Mouse (Mus musculus) urinary bladder, postnatal 14 days (tissue): ENCODE data around the gene Rhag.

Experiments used
- DNase-seq: peaks from one replicate; pipeline ENCODE4 v3.0.0; 2021; ENCODE audit warnings: low spot score

Rhag gene

DNA sequence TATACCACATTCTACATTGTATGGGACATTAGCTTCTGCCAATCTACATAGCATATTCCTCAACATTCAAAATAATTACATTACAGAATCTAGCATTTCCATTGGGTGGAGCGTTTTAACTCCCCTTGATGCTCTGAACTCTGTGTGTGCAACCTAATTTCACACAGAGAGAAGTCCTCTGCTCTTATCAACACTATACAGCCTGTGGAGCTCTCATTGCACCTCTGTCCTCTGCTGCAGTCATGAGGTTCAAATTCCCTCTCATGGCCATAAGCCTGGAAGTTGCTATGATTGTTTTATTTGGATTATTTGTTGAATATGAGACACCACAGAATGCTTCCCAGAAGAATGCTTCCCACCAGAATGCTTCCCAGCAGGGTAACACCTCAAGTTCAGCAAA lies at the start of gene Rhag:
Gene Rhag, plus strand, starts transcription at position 193 of the 400 bp plus-strand sequence.
- DNase-seq = no peak

- no peak for DNase-seq
Observed at GRCm38 (mm10) chr17:40763662-40764061, 47.3 kb upstream of the Rhag start.

DNA sequence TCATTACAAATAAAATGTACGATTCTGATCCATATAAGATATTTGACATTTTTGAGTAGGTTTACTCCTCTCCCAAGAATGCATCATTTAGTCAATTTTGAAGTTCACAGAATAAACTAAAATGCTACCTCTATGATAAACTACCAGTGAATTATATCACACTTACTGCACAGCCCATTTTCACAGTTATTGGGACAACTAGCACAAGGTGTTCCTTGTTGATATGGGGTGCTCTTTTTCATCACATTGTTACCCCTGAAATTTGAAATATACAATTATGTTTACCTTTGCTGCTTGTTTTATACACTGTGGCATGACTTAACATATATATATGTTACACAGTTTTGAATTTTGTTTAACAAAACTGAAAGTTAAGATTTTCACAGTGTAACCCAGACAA lies 43.8 kb upstream of the Rhag start:
- DNase-seq = no peak

GRCm38 (mm10) chr17:40789877-40790276 lies 21.0 kb upstream of the Rhag start:
- no peak for DNase-seq

- peak; percentile 14 for DNase-seq
Observed at GRCm38 (mm10) chr17:40793921-40794854, 16.7 kb upstream of the Rhag start.

DNA sequence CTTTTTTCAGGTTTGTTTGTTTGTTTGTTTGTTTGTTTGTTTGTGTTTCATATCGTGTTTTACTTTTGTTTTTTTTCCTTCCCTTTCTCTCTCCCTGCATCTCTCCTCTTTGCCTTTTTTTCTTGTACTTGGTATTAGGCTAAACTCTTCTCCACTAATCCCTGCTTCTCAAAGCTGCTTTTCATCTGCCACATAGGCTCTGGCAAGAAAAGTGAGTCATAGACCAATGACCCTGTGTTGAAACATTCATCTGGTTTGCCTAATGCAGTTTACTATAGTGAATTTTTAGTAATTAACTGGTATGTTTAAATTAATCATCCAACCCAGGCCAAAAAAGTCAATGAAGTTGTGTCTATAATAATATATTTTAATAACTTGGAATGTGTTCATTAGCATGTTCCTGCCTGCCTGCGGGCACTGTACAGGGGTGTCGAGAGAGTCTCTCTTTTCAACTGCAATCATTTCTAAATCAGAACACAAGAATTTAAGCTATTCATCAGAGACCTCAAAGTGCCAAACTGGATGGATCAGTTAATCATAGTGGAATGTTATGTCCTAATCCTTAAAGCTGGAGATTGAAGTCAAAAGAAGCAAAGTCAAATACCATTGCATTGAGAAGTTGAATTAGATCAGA lies 8.1 kb upstream of the Rhag start:
- DNase-seq = no peak

DNA sequence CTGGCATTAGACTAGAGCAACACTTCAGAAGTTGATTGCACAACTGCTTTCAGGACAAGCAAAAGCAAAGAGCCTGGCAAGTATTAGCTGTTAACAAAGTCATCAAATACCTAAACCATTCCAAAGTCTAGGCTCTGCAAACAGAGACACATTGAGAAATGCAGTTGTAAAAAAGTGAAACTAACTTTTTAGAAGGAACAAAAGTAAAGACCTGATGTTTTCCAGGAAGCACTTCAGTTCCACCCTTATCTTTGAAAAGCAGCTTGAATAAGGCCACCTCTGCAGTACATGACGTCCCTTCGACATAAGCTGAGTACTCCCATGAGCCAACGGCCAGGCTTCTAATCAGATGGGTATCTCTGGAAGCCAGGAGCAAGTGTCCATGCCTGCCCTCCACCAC lies 4.4 kb upstream of the Rhag start:
- DNase-seq = peak; percentile 3

GRCm38 (mm10) chr17:40806953-40807572 lies 3.9 kb upstream of the Rhag start, which contains the start of gene Crisp2:
Gene Crisp2 (minus strand): TSS chr17:40807003.
- DNase-seq = no peak

GRCm38 (mm10) chr17:40808071-40808470 lies 2.9 kb upstream of the Rhag start:
- DNase-seq = no peak

DNA sequence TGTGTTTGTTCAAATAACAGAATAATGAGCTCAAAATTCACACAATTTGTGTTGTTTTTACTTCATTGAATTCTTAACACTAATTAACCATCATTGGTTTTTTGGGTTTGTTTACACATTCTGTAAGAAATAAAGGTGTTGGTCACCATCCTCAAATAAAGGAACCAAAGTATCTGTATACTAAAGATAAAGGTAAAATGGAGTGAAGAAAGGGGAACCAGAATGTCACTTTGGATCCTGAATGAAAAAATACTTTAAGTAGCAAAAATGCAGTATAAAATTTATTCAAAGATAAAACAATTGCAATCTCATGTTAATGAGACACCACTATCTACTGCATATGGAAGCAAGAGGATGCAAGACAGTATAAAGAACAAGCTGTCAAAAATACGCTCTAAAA lies 634 bp downstream of the Rhag start:
- DNase-seq = no peak

DNA sequence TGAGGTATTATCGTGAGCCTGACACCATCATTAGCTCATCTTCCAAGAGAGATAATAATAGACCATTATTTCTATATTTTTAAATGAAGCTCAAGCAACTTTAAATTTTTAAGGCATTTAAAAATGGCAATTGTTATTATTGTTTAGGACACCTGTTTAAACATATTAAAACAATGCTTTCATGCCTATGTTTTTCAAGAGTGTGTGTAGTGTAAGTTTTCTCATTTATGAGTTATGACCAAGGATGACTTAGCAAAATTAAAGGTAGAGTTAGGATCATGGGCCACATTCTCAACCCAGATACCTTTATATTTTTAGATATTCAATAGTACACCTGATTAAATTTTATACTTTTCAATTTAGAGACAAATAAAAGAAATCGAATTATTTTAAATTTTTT lies 1.3 kb downstream of the Rhag start:
- no peak for DNase-seq

GRCm38 (mm10) chr17:40817340-40817943 lies 6.5 kb downstream of the Rhag start:
- DNase-seq = no peak

GRCm38 (mm10) chr17:40821477-40821876 lies 10.6 kb downstream of the Rhag start:
- peak; percentile 15 for DNase-seq

- DNase-seq = peak; percentile 16
Observed at GRCm38 (mm10) chr17:40823817-40824216, 12.9 kb downstream of the Rhag start.

GRCm38 (mm10) chr17:40824549-40824948 lies 13.6 kb downstream of the Rhag start:
- DNase-seq = peak; percentile 54

DNA sequence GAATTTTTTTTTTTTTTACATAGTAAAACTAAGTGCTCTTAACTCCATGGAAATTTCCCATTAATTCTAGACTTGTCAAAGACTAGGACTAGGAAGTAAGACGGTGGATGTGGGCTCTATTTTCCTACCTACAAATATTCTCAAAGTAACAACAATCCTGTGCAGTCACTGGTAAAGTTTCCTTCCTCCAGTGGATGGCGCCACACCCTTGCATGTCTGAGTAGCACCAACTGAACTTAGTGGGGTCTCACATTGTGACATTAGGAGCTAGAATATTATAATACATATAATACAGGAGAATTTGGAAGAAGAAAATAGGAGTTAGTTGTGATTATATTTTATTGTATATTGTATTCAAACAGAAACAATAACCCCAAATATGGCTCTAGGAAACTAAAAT lies 20.9 kb downstream of the Rhag start:
- no peak for DNase-seq

GRCm38 (mm10) chr17:40837308-40837707 lies 26.4 kb downstream of the Rhag start:
- DNase-seq = peak; percentile 25

DNA sequence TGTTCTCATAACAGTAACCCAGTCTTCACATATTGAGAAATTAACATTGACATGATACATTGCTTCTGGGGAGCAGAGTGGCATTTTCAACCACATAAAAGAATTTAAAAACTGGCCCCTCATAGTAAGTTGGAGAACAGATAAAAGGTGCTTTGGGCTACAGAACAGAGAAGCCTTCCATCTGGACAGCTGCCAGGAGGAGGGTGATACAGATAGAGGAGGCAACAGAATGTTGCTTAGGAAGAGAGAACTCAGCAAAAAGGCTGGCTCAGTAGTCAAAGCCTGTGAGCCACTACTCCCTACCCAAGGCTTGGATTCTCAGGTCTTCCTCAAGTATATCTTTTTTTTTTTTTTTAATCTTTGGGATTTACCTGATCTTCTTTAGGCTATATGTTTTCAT lies 44.1 kb downstream of the Rhag start:
- no peak for DNase-seq

GRCm38 (mm10) chr17:40868952-40869747 lies 58.2 kb downstream of the Rhag start:
- DNase-seq = peak; percentile 62

DNA sequence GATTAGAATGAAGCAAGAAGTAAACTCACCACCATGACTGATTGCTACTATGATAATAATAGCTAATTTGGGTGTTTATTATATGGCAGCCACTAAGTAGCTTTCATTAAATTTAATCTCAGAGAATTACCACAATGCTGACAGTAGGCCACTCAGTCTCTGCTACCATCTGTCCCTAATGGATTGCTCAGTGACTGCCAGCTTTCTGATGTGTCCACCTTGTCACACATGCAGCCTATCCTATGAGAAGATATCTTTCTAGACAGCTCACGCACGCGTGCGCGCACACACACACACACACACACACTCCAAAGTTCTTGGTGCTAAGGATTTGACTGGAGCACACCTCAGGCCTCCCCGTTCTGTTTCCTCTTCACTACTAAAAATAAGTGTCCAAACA lies 61.7 kb downstream of the Rhag start:
- DNase-seq = no peak

GRCm38 (mm10) chr17:40873582-40874011 lies 62.7 kb downstream of the Rhag start:
- peak; percentile 55 for DNase-seq

- DNase-seq = no peak
Observed at GRCm38 (mm10) chr17:40874701-40875100, 63.8 kb downstream of the Rhag start.
